Mouse (Mus musculus) kidney, postnatal 4 days (tissue): ENCODE data around the gene Larp1.
"Not testable (repeated sequence)": the region's sequence is repeated elsewhere in the genome, so short reads cannot be mapped to it uniquely, and the experiment has no call there.

ENCODE experiments used
- DNase-seq, 2 experiments: peaks; one replicate each; pipeline ENCODE4 v3.0.0; 2021; ENCODE audit warnings: mixed read lengths in 2 of 2

Gene Larp1

DNA sequence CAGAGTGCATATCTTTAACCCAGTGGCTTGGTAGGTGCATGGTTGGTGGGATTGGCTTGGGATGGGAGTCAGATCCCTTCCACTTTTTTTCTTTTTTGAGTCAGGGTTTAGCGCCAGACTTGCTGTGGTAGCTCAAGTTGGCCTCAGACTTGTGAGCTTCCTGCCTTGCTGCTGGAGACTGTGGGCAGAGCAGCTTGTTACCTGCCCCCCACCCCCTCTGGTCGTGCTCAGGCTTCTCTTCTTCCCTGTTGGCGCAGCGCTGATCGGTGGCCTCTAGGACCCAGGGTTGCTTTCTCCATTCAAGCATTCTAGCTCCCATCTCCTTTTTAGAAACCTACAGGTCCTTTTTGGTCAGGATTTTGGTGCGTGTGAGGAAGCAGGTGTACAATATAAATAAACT is 22.3 kb downstream of the Larp1 start:
- DNase-seq = no peak

DNA sequence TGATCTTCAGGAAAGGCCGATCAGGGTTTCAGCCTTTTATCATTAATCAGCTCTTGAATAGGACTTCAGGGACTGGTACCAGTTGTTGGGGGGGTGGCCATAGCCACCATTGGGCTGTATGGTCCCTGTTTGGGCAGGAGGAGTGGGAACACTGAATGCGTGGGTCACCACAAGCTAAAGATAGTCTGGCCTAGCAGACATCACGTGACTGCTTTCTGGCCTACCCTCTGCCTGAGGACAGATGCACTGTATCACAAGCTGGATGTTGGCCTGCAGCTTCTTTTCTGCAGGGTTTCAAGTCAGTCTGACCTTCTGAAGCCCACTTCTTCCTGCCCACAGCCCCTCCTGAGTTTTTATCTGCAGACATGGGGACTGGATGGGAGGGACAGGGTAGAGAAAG is 24.8 kb downstream of the Larp1 start:
- DNase-seq = peak; percentile 27 to 55

- DNase-seq = peak in 1 of 2 experiments; percentile 30
These were observed 30.2 kb downstream of the Larp1 start for GRCm38 (mm10) chr11:58039027-58039426.

GRCm38 (mm10) chr11:58042861-58043431 is 34.1 kb downstream of the Larp1 start:
- no peak for DNase-seq

- no peak for DNase-seq
These were observed 37.6 kb downstream of the Larp1 start for GRCm38 (mm10) chr11:58046438-58046837.

DNA sequence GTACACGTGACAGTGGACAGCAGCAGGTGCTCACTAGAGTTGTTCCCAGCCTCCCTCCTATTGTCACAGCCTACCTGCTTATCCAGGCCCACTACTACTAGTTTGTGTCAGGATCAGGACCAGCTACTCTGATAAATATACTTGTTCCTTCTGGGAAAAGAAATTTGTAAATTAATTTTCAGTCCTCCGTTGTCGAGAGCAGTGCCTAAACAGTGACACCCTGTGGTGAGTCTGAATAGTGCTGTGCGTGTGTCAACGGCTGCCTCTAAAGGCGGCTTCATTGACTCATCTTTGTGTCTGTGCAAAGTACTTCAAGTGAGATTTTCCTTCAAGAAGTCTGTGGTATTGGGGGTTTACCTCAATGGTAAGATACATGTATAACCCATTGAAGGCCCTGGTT is 48.6 kb downstream of the Larp1 start:
- peak; percentile 67 to 73 for DNase-seq

GRCm38 (mm10) chr11:58059752-58060151 is 50.9 kb downstream of the Larp1 start:
- DNase-seq = not testable (repeated sequence)

GRCm38 (mm10) chr11:58061218-58061617 is 52.4 kb downstream of the Larp1 start:
- not testable (repeated sequence) for DNase-seq

DNA sequence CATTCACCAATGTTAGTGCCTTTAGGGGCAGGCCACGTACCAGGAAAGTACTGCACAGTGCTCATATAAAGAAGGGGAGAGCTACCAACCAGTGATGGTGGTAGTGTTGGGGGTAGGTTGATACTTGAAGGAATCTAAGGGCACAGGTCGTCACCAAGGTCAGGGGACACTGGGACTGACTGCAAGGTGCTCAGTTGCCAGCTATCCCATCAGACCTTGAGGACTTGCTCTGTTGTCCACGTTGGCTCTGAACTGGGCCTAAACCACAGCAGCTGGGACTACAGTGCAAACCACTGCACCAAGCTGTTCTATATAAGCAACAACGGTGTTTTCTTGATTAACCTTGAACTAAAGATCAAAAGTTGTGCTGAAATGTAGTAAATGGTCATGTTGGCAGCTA is 53.7 kb downstream of the Larp1 start:
- no peak for DNase-seq

DNA sequence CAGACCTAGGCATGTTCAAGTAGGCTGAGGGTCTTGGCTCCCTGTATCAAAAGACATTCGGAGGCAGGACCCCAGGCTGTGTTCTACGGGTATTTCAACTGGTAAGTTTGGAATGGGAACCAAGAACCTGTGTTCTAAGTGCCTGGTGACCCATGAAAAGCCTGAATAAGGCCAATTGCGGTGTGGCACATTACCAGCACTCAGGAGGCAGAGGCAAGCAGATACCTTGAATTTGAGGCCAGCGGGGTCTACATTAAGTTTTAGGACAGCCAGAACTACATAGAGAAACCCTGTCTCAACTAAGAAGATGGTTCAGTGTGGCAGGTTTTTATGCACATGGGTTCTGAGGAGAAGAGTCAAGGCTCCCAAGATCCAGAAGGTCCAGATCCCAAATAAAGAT is 56.2 kb downstream of the Larp1 start:
- no peak for DNase-seq

DNA sequence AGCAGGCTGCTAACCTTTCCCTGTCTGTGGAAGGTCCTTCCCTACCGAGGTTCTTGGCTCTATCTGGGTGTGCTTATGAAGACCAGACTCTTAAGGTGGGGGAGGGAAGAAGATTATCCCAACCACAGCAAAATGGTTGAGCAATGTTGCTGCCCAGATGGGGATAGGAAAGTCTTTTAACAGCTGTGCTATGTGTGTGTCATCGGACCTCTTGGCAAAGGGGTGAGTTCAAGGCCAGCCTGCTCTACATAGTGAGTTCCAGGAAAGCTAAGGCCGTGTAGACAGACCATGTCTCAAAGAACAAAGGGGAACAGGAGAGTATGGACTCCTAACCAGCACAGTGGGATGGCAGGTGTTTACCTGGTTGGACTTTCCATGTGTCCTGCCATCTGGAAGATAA is 64.1 kb downstream of the Larp1 start:
- no peak for DNase-seq

DNA sequence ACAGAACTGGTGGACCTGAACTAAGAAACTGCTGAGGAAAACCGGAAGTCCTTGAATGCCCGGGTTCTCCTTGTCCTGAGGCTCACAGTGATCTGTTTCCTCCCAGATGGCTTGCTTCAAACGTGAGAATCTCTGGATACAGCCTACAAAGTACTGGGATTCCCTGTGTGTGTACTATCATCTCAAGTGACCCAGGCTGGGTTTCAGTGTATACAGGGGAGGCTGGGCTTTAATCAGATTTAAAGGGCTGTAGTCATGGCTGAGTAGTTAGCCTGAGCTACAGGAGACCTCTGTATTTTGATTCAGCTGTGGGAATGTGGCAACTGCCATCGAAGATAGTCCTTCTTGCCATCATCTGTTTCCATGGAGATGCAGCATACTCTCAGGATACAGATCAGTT is 68.4 kb downstream of the Larp1 start:
- DNase-seq = no peak

- DNase-seq = no peak
These were observed 72.9 kb downstream of the Larp1 start for GRCm38 (mm10) chr11:58081716-58082115.

DNA sequence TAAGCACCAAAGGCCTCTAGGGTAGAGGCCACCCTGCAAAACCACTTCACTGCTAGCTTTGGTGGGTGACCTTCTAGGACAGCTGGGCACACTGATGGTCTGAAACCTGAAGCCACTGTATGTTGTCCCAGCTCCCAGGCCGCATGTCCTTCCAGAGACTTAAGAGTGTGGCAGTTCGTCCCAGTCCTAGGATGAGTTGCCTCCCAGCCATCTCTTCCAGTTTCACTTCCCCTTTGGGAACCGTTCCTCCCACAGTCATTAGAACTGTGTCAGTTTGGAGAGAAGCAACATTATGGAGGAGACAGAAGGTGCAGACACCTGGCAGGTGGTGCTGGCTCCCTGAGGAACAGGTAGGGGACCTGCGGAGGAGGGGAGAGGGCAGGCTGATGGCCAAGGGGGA is 83.7 kb downstream of the Larp1 start:
- no peak for DNase-seq

- DNase-seq = peak; percentile 55 to 70
These were observed 84.2 kb downstream of the Larp1 start, which contains the start of gene Gm12248 for GRCm38 (mm10) chr11:58093021-58093528. TSS of gene Gm12248 (minus strand) at chr11:58093134.

- DNase-seq = no peak
These were observed 85.9 kb downstream of the Larp1 start for GRCm38 (mm10) chr11:58094766-58095165.

DNA sequence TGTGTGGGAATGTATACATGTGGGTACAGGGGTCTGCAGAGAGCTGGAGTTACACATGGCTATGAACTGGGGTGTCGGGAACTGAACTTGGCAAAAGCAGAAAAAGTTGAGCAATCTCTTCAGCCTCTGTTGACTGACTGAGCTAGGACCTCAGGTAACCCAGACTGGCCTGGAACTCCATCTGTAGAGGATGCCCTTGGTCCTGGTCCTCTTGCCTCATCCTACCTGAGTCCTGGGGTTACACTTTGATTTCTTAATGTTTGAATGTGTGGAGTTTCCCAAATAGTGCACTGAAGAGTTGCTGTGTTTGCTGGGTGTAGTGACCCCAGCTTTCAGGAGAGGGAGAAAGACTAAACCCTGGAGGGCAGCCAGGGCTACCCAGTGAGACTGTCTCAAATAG is 86.7 kb downstream of the Larp1 start:
- DNase-seq = no peak

GRCm38 (mm10) chr11:58096160-58096559 is 87.3 kb downstream of the Larp1 start:
- DNase-seq = no peak

GRCm38 (mm10) chr11:58096821-58097620 is 88.2 kb downstream of the Larp1 start:
- peak in 1 of 2 experiments; percentile 28 for DNase-seq

DNA sequence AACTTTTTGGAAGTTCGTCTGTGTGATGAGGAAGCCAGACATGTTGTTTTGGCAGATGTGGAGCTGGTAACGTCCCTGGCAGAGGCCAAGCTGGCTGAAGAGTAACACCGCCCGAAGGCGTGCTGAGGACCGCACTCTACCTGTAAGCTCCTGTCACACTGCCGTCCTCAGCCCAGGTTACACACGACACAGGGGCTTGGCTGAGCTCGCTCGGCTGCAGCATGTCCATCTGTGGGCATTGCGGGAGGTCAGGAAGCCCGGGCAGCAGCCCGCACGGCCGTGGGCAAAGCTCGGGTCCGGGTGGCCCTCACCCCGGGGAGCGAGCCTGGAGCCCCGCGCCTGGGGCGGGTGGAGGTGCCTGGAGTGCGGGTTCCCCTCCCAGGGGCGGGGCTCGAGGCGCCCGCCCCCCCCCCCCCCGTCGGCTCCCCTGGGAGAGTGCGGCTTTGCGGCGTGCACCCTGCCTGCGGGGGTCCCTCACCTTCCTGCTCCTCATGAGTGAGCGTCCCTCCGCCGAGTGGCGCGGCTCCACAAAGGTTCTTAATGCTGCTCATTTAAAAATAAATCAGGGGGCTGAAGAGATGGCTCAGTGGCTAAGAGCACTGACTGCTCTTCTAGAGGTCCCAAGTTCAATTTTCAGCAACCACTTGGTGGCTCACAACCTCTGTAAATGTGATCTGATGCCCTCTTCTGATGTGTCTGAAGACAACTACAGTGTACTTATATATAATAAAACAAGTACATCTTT is 88.9 kb downstream of the Larp1 start:
- peak; percentile 15 to 45 for DNase-seq

- not testable (repeated sequence) for DNase-seq
These were observed 89.5 kb downstream of the Larp1 start for GRCm38 (mm10) chr11:58098366-58098720.

- no peak for DNase-seq
These were observed 91.1 kb downstream of the Larp1 start for GRCm38 (mm10) chr11:58100006-58100405.

GRCm38 (mm10) chr11:58101194-58101720 is 92.4 kb downstream of the Larp1 start:
- DNase-seq = no peak
